Mouse (Mus musculus): ENCODE results near the gene Shisa5.

DNA sequence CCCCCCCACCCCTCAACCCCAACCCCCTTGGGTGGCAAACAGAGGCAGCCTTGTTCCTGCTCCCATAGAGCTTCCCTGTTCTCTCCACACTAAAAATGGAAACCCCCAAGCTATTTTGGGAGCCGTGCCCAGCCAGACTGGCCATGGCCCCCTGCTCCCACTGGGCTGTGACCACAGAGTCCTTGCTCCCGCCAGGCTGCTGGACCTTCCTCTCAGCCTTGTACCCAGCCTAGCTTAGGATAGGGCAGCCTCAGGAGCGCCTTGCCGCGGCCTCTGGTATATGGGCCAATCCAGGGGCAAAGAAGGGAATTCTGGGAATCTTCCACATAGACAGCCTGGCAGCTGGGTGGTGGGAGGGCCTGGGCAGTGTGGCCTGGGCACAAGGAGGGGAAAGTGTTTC, 59.5 kb downstream of the Shisa5 start:
- no peak for TF ChIP-seq CTCF (IDR thresholded peaks at IDR 0.05; ENCODE audit: low read depth, low read length)
- TF ChIP-seq POLR2A (IDR thresholded peaks at IDR 0.05; ENCODE audit: borderline replicate concordance, low read depth, low read length), result no peak

Data from bone marrow macrophage, adult 2 months (primary cell).